Mouse (Mus musculus): Measurements from ENCODE around the gene Siah1b. TPM values are rescaled to one million over a fixed set of nuclear protein-coding genes. Genes with fewer than 3 reads are reported as not detected.

Siah1b gene
- polyA plus RNA-seq (2015; fragmentation: Nextera tagmentation; extraction: Ambion mirVana): 30.1 and 30.2 TPM in 2 replicates

DNA sequence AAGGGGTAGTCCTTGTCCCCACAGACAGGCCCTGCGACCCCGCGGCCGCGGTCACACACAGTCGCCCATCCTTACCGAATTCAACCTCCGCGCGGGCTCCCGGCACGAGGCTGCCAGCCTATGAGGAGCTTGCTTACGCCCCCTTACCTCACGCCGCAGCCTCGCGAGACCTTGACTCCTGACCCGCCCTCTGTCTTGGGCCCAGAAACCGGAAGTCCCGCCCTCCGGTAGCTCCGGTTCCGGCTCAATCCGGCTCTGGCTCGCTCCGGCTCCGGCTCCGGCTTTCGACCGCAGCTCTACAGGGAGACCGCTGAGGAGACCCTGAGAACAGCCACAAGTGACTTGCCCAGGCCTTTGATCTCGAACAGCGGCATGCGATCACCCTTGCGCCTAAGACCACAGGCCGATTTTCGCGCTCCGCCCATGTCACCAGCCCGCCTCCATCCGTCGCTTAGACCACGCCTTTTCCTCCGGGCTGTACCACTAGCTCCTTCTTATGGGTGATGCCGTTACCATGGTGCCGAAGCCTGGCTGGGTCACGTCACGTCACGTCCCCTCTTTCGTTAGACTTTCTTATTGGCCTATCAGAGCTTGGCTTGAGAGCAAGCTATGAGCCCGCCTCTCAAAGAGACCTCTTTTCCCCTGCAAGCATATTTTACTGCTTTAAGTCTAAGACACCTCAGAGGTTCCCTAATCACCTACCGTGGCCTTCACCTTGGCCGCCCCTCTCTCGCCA lies at the start of gene Siah1b:
Gene Siah1b (minus strand): TSS at position 454 of the 736 bp plus-strand sequence.
- Histone ChIP-seq H3K4me2 (peak within 1 kb of the TSS; percentile 68), H3K27me3 (peaks cover 20% of the 10 kb centered on the region; the same call in 1 of the 2 replicates), H3K36me3 (peaks cover 5% of the 10 kb centered on the region; the same call in 1 of the 2 replicates), H3K9ac (peak within 1 kb of the TSS; percentile 73), H3K4me1 (peaks cover 4% of the 10 kb centered on the region; the same call in 1 of the 2 replicates), H3K27ac (peak within 1 kb of the TSS; percentile 88), H3K4me3 (peak within 1 kb of the TSS; percentile 59), H3K9me3 (no peaks in the 10 kb centered on the region)
- ATAC-seq (ENCODE audit: insufficient number of reproducible peaks, insufficient read depth, low FRiP score, low TSS enrichment, low read depth): peak; percentile 98
- 32% methylated on average over 54 of the region's 54 CpGs for WGBS

DNA sequence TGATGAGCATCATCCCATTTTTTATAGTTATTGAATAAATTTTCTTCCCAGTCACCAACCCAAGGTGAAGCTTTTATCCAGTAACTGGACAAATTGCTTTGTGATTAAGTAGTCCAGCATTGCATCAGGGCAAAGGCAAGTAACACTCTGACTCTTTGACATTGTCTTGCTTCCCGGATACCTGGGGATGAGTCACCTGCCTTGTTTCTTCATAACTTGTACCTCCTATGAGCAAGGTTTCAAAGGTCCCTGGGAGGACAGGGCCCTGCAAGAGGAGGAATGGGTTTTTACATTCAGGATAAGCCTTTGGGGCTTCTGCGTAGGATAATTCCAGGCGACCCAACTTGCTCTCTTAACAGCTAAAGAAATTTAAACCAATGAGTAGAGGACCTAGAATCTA lies 47.6 kb upstream of the Siah1b start:
- no peak overlapping the region for H3K9ac ChIP-seq
- H3K27me3 ChIP-seq: peaks cover 6% of the 10 kb centered on the region; the same call in 1 of the 2 replicates
- WGBS: 91% methylated on average over 3 of the region's 3 CpGs
- H3K4me1 ChIP-seq: no peaks in the 10 kb centered on the region
- H3K4me2 ChIP-seq: no peak overlapping the region
- no peak overlapping the region for H3K4me3 ChIP-seq
- no peak overlapping the region for H3K27ac ChIP-seq
- no peaks in the 10 kb centered on the region for H3K36me3 ChIP-seq
- ATAC-seq (ENCODE audit: insufficient number of reproducible peaks, insufficient read depth, low FRiP score, low TSS enrichment, low read depth): no peak
- H3K9me3 ChIP-seq: no peaks in the 10 kb centered on the region

DNA sequence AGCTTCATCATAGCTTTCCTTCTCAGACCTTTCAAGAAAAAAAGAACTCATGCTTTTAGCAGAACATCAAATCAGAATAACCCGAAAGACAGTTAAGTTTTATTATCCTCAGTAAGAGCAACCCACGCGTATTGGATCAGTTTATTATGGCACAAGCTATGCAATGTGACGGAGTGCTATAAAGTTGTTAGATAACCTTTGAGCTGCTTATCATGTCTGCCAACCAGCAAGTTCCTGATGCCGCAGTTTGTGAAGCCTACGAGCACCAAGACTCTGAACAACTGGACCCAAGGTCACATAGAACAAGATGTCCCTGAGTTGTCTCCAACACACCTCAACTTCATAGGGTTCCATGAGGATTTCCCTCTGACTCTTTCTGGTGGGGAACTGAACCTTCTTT lies 37.5 kb upstream of the Siah1b start:
- 93% methylated on average over 6 of the region's 6 CpGs for WGBS
- H3K27ac ChIP-seq: no peak overlapping the region
- no peak overlapping the region for H3K4me3 ChIP-seq
- no peak for ATAC-seq (ENCODE audit: insufficient number of reproducible peaks, insufficient read depth, low FRiP score, low TSS enrichment, low read depth)
- peaks cover 15% of the 10 kb centered on the region; the same call in 1 of the 2 replicates for H3K27me3 ChIP-seq
- no peak overlapping the region for H3K4me2 ChIP-seq
- H3K9ac ChIP-seq: no peak overlapping the region
- H3K36me3 ChIP-seq: no peaks in the 10 kb centered on the region
- no peaks in the 10 kb centered on the region for H3K4me1 ChIP-seq
- H3K9me3 ChIP-seq: no peaks in the 10 kb centered on the region

DNA sequence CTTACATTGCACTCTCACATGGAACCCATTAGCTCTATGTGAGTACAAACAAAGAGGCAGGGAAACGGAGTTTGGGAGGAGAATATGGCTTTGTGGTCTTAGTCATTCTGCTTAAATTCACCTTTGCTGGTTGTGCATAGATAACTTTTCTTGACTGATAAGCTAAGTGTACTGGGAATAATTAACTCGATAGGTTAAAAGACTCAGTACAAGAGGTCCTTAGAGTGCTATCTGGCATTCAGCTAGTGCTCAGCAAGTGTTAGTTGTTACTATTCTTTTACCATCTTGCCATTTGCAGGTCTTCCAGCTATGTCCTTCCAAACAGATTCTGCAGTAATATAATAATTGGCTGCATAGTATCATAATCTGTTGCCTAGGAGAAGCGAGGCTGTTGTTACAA lies 34.9 kb upstream of the Siah1b start:
- Histone ChIP-seq H3K9ac (no peak overlapping the region), H3K4me2 (no peak overlapping the region), H3K27ac (no peak overlapping the region), H3K27me3 (peaks cover 15% of the 10 kb centered on the region; the same call in 1 of the 2 replicates), H3K36me3 (no peaks in the 10 kb centered on the region), H3K4me1 (no peaks in the 10 kb centered on the region), H3K9me3 (no peaks in the 10 kb centered on the region), H3K4me3 (no peak overlapping the region)
- no peak for ATAC-seq (ENCODE audit: insufficient number of reproducible peaks, insufficient read depth, low FRiP score, low TSS enrichment, low read depth)
- 66% methylated on average over 3 of the region's 3 CpGs for WGBS

DNA sequence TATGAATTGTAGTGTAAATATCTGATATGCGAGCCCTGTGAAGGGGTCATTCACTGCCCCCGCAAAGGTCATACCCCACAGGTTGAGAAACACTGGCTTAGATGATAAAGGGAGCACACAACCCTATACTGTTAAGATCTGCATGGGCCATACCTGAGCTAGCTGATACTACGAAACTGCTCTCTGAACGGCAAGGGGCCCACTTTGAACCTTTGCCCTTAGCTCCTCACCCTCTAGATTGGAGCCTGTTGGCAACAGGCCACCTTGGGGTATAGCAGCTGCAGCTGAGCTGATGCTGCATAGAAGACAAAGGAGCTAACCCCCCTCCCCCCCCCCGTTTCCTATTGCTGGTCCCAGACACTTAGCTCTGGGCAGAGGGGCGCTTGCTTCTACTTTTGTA lies 26.4 kb upstream of the Siah1b start:
- Histone ChIP-seq H3K9me3 (no peaks in the 10 kb centered on the region), H3K9ac (no peak overlapping the region), H3K36me3 (no peaks in the 10 kb centered on the region), H3K4me2 (no peak overlapping the region), H3K4me1 (no peaks in the 10 kb centered on the region), H3K4me3 (no peak overlapping the region), H3K27me3 (peaks cover 12% of the 10 kb centered on the region), H3K27ac (no peak overlapping the region)
- no peak for ATAC-seq (ENCODE audit: insufficient number of reproducible peaks, insufficient read depth, low FRiP score, low TSS enrichment, low read depth)
- 63% methylated on average over 6 of the region's 6 CpGs for WGBS

DNA sequence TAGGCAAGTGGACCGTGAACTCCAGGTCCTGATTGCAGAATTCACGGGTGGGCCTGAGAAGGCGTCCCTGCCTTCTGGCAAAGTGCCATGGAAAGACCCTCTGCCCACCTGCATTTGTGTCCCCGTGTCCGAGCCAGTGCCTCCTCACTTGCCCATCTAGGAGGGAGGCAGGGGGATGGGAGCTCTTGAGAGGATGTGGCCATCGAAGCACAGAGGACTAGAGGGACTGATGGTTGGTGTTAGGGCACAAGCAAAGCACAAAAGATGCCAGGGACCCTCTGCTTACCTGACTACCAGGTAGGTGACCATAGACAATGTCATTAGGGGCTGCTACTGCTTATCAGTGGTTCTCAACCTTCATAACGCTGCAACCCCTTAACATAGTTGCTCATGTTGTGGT lies 25.9 kb upstream of the Siah1b start:
- peaks cover 12% of the 10 kb centered on the region for H3K27me3 ChIP-seq
- no peaks in the 10 kb centered on the region for H3K4me1 ChIP-seq
- no peak for ATAC-seq (ENCODE audit: insufficient number of reproducible peaks, insufficient read depth, low FRiP score, low TSS enrichment, low read depth)
- H3K36me3 ChIP-seq: no peaks in the 10 kb centered on the region
- H3K4me3 ChIP-seq: no peak overlapping the region
- H3K27ac ChIP-seq: no peak overlapping the region
- no peak overlapping the region for H3K4me2 ChIP-seq
- 85% methylated on average over 7 of the region's 7 CpGs for WGBS
- H3K9ac ChIP-seq: no peak overlapping the region
- H3K9me3 ChIP-seq: no peaks in the 10 kb centered on the region

DNA sequence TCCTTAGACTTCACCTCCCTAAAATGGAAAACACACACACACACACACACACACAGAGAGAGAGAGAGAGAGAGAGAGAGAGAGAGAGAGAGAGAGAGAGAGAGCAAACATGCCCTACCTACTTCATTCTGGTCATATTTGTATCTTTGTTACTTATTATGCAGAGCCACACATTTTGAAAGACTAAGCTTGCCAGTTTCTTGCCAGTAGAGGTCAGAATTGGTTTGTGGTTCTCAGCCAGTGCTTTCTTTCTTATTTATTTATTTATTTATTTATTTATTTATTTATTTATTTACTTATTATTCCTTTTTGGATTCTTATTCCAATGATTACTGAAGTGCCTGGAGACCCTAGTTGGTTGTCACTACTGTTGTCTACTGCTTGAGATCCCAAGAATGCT lies 25.2 kb upstream of the Siah1b start:
- ATAC-seq (ENCODE audit: insufficient number of reproducible peaks, insufficient read depth, low FRiP score, low TSS enrichment, low read depth): no peak
- H3K27ac ChIP-seq: no peak overlapping the region
- H3K4me1 ChIP-seq: no peaks in the 10 kb centered on the region
- H3K4me2 ChIP-seq: no peak overlapping the region
- no peaks in the 10 kb centered on the region for H3K9me3 ChIP-seq
- H3K4me3 ChIP-seq: no peak overlapping the region
- no peak overlapping the region for H3K9ac ChIP-seq
- no peaks in the 10 kb centered on the region for H3K36me3 ChIP-seq
- H3K27me3 ChIP-seq: peaks cover 12% of the 10 kb centered on the region

DNA sequence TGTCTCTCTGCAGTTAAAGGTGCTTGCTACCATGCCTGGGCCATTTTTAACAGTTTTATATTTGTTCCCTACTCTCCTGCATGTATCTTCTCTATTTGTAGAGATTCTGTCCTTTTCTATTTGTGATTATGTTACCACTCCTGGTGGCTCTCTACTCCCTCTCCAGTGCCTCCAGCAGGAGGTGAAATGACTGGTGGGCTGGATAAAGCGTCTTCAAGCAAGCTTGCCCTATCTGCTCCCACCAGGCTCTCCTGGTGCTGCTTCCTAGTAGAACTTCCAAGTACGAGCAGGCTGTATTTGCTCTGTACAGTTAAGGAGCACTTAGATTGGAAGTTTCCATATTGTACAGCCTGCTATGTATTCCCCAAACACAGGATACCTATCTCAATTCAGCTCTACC lies 19.5 kb upstream of the Siah1b start:
- 87% methylated on average over 2 of the region's 2 CpGs for WGBS
- no peaks in the 10 kb centered on the region for H3K9me3 ChIP-seq
- no peak overlapping the region for H3K4me2 ChIP-seq
- H3K4me3 ChIP-seq: no peak overlapping the region
- H3K27me3 ChIP-seq: peaks cover 31% of the 10 kb centered on the region
- H3K36me3 ChIP-seq: no peaks in the 10 kb centered on the region
- no peaks in the 10 kb centered on the region for H3K4me1 ChIP-seq
- ATAC-seq (ENCODE audit: insufficient number of reproducible peaks, insufficient read depth, low FRiP score, low TSS enrichment, low read depth): no peak
- H3K9ac ChIP-seq: no peak overlapping the region
- no peak overlapping the region for H3K27ac ChIP-seq

DNA sequence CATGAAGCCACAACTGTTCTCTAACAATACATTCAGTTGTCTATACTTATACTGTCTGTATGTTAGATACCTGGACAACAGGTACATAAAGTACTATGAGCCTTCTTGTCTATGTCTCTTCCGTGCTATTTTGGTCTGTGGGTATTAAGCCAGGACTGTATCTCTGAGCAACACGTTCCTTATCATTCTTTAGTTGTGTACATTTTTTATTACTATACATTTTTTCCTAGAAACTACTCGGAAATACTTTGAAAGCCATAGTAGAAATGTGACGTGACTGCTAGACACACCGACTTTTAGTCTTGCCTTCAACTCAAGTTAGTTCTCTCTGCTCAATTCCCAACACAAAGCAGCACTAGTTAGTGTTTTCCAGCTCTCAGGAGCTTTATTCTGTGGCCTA lies 17.1 kb upstream of the Siah1b start:
- Histone ChIP-seq H3K4me1 (no peaks in the 10 kb centered on the region), H3K36me3 (no peaks in the 10 kb centered on the region), H3K4me3 (no peak overlapping the region), H3K4me2 (no peak overlapping the region), H3K9me3 (no peaks in the 10 kb centered on the region), H3K27me3 (peaks cover 45% of the 10 kb centered on the region), H3K9ac (no peak overlapping the region), H3K27ac (no peak overlapping the region)
- no peak for ATAC-seq (ENCODE audit: insufficient number of reproducible peaks, insufficient read depth, low FRiP score, low TSS enrichment, low read depth)
- WGBS: 85% methylated on average over 5 of the region's 5 CpGs

DNA sequence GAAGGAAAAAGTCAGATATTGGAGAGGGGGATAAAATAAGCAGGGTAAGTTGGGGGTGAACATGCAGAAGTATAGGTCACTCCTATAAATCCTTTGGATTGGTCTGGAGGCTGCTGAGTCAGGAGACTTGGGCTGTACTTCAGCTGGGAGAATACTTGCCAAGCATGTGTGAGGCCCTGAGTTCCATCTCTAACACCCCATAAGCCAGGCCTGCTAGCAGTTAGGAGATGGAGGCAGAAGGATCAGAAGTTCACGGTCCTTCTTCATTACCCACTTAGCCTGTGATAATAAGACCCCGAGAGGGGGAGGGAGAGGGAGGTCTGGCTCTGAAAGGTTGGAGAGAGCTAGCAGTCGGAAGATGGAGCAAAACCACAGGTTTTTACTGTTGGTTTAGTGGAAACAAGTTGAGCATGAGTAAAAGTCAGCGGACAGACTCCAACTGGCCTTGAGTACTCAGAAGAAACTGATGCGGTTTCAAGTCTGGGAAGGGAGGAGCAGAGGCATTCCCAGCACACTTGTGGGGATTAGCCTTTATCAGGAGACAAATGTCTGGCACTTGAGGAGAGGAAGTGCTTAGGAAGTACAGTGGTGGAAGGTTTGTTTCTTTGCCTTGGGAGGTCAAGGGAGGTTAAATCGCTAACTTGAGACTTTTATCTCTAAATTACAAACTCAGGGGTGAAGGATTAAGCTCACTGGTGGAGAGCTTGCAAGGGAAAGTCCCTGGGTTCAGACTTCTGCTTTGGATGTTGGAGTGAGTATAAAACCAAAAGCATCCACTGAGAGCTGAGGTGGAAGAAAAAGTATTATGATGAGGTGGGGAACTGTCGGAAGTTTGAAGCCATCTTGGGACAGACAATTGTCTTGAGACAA lies 16.2 kb upstream of the Siah1b start:
- Histone ChIP-seq H3K4me3 (no peak overlapping the region), H3K4me1 (no peaks in the 10 kb centered on the region), H3K36me3 (no peaks in the 10 kb centered on the region), H3K27ac (no peak overlapping the region), H3K9me3 (no peaks in the 10 kb centered on the region), H3K4me2 (no peak overlapping the region), H3K9ac (no peak overlapping the region), H3K27me3 (peaks cover 48% of the 10 kb centered on the region)
- WGBS: 46% methylated on average over 7 of the region's 7 CpGs
- ATAC-seq (ENCODE audit: insufficient number of reproducible peaks, insufficient read depth, low FRiP score, low TSS enrichment, low read depth): no peak

DNA sequence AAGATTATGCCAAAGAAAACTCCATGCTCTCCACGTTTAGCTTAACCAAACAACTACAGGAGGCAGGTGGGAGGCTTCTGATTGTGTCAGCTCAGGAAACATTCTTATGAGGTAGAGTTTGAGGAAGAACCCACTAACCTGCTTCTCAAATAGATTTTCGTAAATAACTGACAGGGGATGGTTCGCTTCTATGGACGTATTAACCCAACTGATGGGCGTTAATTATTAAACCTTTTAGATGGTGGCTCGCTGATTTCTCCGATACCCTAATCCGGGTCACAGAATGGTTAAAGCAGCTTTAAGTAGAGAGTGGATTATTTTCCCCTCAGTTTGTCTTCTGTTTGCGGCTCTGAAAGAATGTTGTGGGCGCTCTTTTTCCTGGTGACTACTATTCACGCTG lies 13.6 kb upstream of the Siah1b start:
- Histone ChIP-seq H3K27ac (no peak overlapping the region), H3K36me3 (no peaks in the 10 kb centered on the region), H3K4me1 (no peaks in the 10 kb centered on the region), H3K9ac (no peak overlapping the region), H3K27me3 (peaks cover 48% of the 10 kb centered on the region), H3K9me3 (no peaks in the 10 kb centered on the region), H3K4me3 (no peak overlapping the region), H3K4me2 (no peak overlapping the region)
- no peak for ATAC-seq (ENCODE audit: insufficient number of reproducible peaks, insufficient read depth, low FRiP score, low TSS enrichment, low read depth)
- 78% methylated on average over 11 of the region's 11 CpGs for WGBS

DNA sequence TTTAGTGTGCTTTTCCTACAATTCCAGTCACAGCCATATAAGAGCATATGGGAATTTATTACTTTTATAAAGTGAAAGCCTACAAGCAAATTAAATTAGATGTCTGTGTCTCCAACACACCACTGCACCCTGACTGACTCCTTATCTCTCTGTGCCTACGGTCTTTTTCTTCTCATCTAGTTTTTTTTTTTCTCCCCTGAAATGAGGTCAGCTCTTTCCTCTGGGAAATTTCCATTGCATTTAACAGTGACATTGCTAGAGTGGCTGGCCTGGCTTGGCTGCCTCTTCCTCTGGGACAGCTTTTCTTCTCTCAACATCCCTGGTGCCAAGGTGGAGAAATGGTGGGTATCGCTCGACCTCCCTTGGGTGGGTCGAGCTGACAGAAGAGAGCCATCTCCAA lies 12.3 kb upstream of the Siah1b start, which contains the start of gene Cltrn:
Gene Cltrn (plus strand): TSS at position 249 of the 400 bp plus-strand sequence.
- H3K4me2 ChIP-seq: no peak within 1 kb of the TSS
- no peaks in the 10 kb centered on the region for H3K4me1 ChIP-seq
- no peak within 1 kb of the TSS for H3K9ac ChIP-seq
- no peak within 1 kb of the TSS for H3K27ac ChIP-seq
- ATAC-seq (ENCODE audit: insufficient number of reproducible peaks, insufficient read depth, low FRiP score, low TSS enrichment, low read depth): no peak
- H3K4me3 ChIP-seq: no peak within 1 kb of the TSS
- WGBS: 82% methylated on average over 4 of the region's 4 CpGs
- peaks cover 49% of the 10 kb centered on the region for H3K27me3 ChIP-seq
- H3K9me3 ChIP-seq: no peaks in the 10 kb centered on the region
- no peaks in the 10 kb centered on the region for H3K36me3 ChIP-seq
